Comparison of ENCODE assay signal across 19 mouse cellular contexts in the genomic region with DNA sequence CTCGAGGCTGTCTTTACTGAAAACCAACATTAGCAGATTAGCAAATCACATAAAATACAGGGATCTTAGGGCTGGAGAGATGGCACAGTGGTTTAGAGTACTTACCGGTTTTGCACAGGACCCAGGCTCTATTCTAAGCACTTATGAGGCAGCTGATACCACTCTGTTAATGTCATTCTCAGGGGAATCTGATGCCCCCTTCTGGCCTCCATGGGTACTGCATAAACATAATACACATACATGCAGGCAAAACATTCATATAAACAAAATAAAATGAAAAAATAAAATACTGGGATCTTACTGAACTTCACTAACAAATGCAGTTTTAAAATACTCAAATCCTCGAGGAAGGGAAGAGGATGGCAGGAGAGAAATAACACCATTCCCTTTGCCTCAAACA.
DNase-seq lines count a peak whose midpoint lies in the region; ATAC-seq and TF ChIP-seq lines count a peak whose summit lies in the region.
"Had no signal": no experiment of that assay in that cellular context is flagged by ENCODE, and none has a peak within 500 bp of the region (broad histone marks: within the 10 kb centered on the region; RNA-seq: fewer than 3 reads in every experiment).

No protein-coding gene starts in this region.

- H3K27ac ChIP-seq in layer of hippocampus, adult 2 months = no peak overlapping the region
- no peak overlapping the region for H3K27ac ChIP-seq in testis, adult 2 months (ENCODE audit: control insufficient read depth, insufficient read depth, low read depth, low read length)
- H3K27ac ChIP-seq in stomach, postnatal 0 days (replicated peaks) = no peak overlapping the region
- H3K27ac ChIP-seq: embryonic facial prominence, embryonic 15.5 days; heart, embryonic 15.5 days; hindbrain, postnatal 0 days; limb, embryonic 15.5 days; midbrain, embryonic 12.5 days had no signal

- TF ChIP-seq CTCF in layer of hippocampus, adult 2 months (conservative IDR thresholded peaks at IDR 0.05) = peak; percentile 61
- TF ChIP-seq CTCF in testis, adult 2 months (IDR thresholded peaks at IDR 0.05; ENCODE audit: control insufficient read depth, insufficient read depth, insufficient replicate concordance, low read depth, low read length) = peak; percentile 26; the same call in 1 of the 2 replicates
- TF ChIP-seq CTCF in stomach, postnatal 0 days (IDR thresholded peaks at IDR 0.05; ENCODE audit: low read depth) = peak; percentile 34

- DNase-seq in CD4-positive, CD25-positive, alpha-beta regulatory T cell, adult 2 months (ENCODE audit: low read depth, low spot score) = peak; percentile 34
- no peak for DNase-seq in layer of hippocampus, adult 2 months (ENCODE audit: low spot score in 2 of 2)
- DNase-seq in layer of hippocampus, adult 9-11 months = no peak
- no peak for DNase-seq in testis, postnatal 10 days (ENCODE audit: low spot score)
- DNase-seq in stomach, postnatal 0 days (ENCODE audit: low spot score) = no peak
- DNase-seq: cerebellum, adult 18-20 months; cerebellum, postnatal 36 days; gastrocnemius, postnatal 10 days; right cerebral cortex, postnatal 14 days; spleen, adult 18-20 months; thymus, adult 2 months had no signal

- H3K36me3 ChIP-seq in testis, adult 2 months (ENCODE audit: control insufficient read depth, insufficient read depth, low read length) = no peaks in the 10 kb centered on the region
- no peaks in the 10 kb centered on the region for H3K36me3 ChIP-seq in stomach, postnatal 0 days (ENCODE audit: control insufficient read depth, insufficient read depth, low read length)
- H3K36me3 ChIP-seq: embryonic facial prominence, embryonic 15.5 days; heart, embryonic 15.5 days; limb, embryonic 15.5 days; midbrain, embryonic 12.5 days had no signal

- H3K4me1 ChIP-seq in testis, adult 2 months (ENCODE audit: control insufficient read depth, insufficient read depth, low read length) = no peaks in the 10 kb centered on the region
- H3K4me1 ChIP-seq in stomach, postnatal 0 days (replicated peaks; ENCODE audit: control insufficient read depth, insufficient read depth) = no peaks in the 10 kb centered on the region
- H3K4me1 ChIP-seq: heart, embryonic 15.5 days; midbrain, embryonic 12.5 days had no signal

- no peak for TF ChIP-seq EP300 in stomach, postnatal 0 days (optimal IDR thresholded peaks at IDR 0.05)

- no peak overlapping the region for H3K4me2 ChIP-seq in stomach, postnatal 0 days (replicated peaks; ENCODE audit: low read depth)
- H3K4me2 ChIP-seq: embryonic facial prominence, embryonic 15.5 days; heart, embryonic 15.5 days; limb, embryonic 15.5 days; midbrain, embryonic 12.5 days had no signal

- ATAC-seq in CD4-positive, CD25-positive, alpha-beta regulatory T cell, adult 4 months = no peak
- no peak for ATAC-seq in stomach, postnatal 0 days (ENCODE audit: low FRiP score, low TSS enrichment)
- ATAC-seq in inflammation-experienced regulatory T-cells, adult 6 months = no peak
- ATAC-seq: hindbrain, postnatal 0 days had no signal

- no peak overlapping the region for H3K9ac ChIP-seq in stomach, postnatal 0 days (ENCODE audit: low read length)
- H3K9ac ChIP-seq: embryonic facial prominence, embryonic 15.5 days; heart, embryonic 15.5 days; limb, embryonic 15.5 days; midbrain, embryonic 12.5 days had no signal

- 0 out of 2 replicates have a peak, but pooled peaks cover 6% of the 10 kb centered on the region for H3K9me3 ChIP-seq in stomach, postnatal 0 days (ENCODE audit: control insufficient read depth, low read length)
- H3K9me3 ChIP-seq: limb, embryonic 15.5 days had no signal

- TF ChIP-seq POLR2A in testis, adult 2 months (IDR thresholded peaks at IDR 0.05; ENCODE audit: control insufficient read depth, low read depth, low read length) = no peak

- H3K27me3 ChIP-seq in testis, adult 2 months (ENCODE audit: control insufficient read depth, insufficient read depth, low read length) = no peaks in the 10 kb centered on the region
- H3K27me3 ChIP-seq in stomach, postnatal 0 days (ENCODE audit: control insufficient read depth, insufficient read depth, low read length) = no peaks in the 10 kb centered on the region
- H3K27me3 ChIP-seq: embryonic facial prominence, embryonic 15.5 days; heart, embryonic 15.5 days; limb, embryonic 15.5 days; midbrain, embryonic 12.5 days had no signal

- H3K4me3 ChIP-seq in layer of hippocampus, adult 2 months = no peak overlapping the region
- H3K4me3 ChIP-seq in testis, adult 2 months (ENCODE audit: control insufficient read depth, low read depth, low read length) = no peak overlapping the region
- H3K4me3 ChIP-seq in stomach, postnatal 0 days (ENCODE audit: low read depth, low read length) = no peak overlapping the region
- H3K4me3 ChIP-seq: embryonic facial prominence, embryonic 15.5 days; heart, embryonic 15.5 days; limb, embryonic 15.5 days; midbrain, embryonic 12.5 days had no signal

- 64% methylated on average over 3 of the region's 3 CpGs for WGBS in stomach, postnatal 0 days
